8 mouse cellular contexts compared by ENCODE assay signal in the genomic region with DNA sequence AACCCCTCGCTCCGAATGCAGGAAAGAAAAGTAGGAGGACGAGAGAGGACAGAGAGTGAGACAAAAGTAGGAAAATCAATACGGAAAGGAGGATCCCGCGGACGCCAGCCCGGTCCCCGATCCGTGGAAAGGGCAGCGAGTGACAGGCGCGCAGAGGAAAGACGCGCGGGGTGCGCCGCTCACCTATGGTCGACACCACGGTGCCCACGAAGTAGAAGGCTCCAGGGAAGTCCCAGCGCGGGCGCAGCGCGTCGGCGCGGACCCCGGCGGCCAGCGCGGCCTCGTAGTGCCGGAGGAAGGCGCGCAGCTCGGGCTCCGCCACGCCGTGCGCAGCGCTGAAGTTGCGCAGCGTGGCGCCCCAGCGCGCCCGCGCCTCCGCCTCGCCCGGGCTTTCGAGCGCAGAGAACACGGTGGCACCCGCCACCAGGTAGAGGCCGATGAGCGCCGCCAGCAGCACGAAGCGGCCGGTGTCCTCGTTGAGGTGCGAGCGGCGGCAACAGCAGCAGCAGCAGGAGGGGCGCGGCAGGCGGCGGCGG. TPM values are rescaled to one million over a fixed set of nuclear protein-coding genes. Genes with fewer than 3 reads are reported as not detected.
DNase-seq lines count a peak whose midpoint lies in the region; ATAC-seq lines count a peak whose summit lies in the region.

No protein-coding gene starts in this region.

- DNase-seq in kidney, postnatal 36 days, result no peak
- DNase-seq in cerebellum, adult 18-20 months, result peak; percentile 47 to 79
- peak; percentile 68 for DNase-seq in forebrain, embryonic 11.5 days (ENCODE audit: low spot score)
- DNase-seq in liver, embryonic 13.5 days, result no peak
- DNase-seq in natural killer cell, adult 2 months (ENCODE audit: low spot score in 2 of 2), result no peak
- no peak for DNase-seq in layer of hippocampus, adult 9-11 months

- no peak overlapping the region for H3K27ac ChIP-seq in kidney, embryonic 16.5 days (ENCODE audit: low read length)
- H3K27ac ChIP-seq in forebrain, embryonic 11.5 days (ENCODE audit: low read depth, low read length), result no peak overlapping the region
- H3K27ac ChIP-seq in liver, embryonic 13.5 days, result no peak overlapping the region
- H3K27ac ChIP-seq in stomach, embryonic 15.5 days, result no peak overlapping the region

- WGBS in kidney, embryonic 16.5 days, result under 1% methylated on average over 52 of the region's 72 CpGs
- WGBS in forebrain, embryonic 11.5 days, result under 1% methylated on average over 65 of the region's 72 CpGs
- WGBS in liver, embryonic 13.5 days (ENCODE audit: insufficient replicate concordance), result under 1% methylated on average over 70 of the region's 72 CpGs
- under 1% methylated on average over 71 of the region's 72 CpGs for WGBS in stomach, embryonic 15.5 days

- H3K4me3 ChIP-seq in kidney, embryonic 16.5 days (ENCODE audit: low read length), result peak overlapping the region; percentile 48
- H3K4me3 ChIP-seq in forebrain, embryonic 11.5 days (ENCODE audit: low read depth, low read length), result peak overlapping the region; percentile 46
- peak overlapping the region; percentile 48 for H3K4me3 ChIP-seq in liver, embryonic 13.5 days (replicated peaks)
- H3K4me3 ChIP-seq in stomach, embryonic 15.5 days (replicated peaks), result peak overlapping the region; percentile 44

- peaks cover 23% of the 10 kb centered on the region for H3K4me1 ChIP-seq in kidney, embryonic 16.5 days (ENCODE audit: insufficient read depth, low read length)
- H3K4me1 ChIP-seq in forebrain, embryonic 11.5 days (replicated peaks; ENCODE audit: control insufficient read depth, insufficient read depth, low read length), result peaks cover 13% of the 10 kb centered on the region; the same call in 1 of the 2 replicates
- peaks cover 12% of the 10 kb centered on the region for H3K4me1 ChIP-seq in liver, embryonic 13.5 days (replicated peaks)
- peaks cover 22% of the 10 kb centered on the region for H3K4me1 ChIP-seq in stomach, embryonic 15.5 days

- H3K9ac ChIP-seq in kidney, embryonic 16.5 days (replicated peaks; ENCODE audit: low read length), result peak overlapping the region; percentile 11; the same call in 1 of the 2 replicates
- H3K9ac ChIP-seq in forebrain, embryonic 11.5 days (ENCODE audit: low read length), result peak overlapping the region; percentile 12; the same call in 1 of the 2 replicates
- no peak overlapping the region for H3K9ac ChIP-seq in liver, embryonic 13.5 days
- H3K9ac ChIP-seq in stomach, embryonic 15.5 days, result no peak overlapping the region

- no peaks in the 10 kb centered on the region for H3K36me3 ChIP-seq in kidney, embryonic 16.5 days (ENCODE audit: insufficient read depth, low read length)
- H3K36me3 ChIP-seq in forebrain, embryonic 11.5 days (ENCODE audit: control insufficient read depth, insufficient read depth, low read length), result no peaks in the 10 kb centered on the region
- H3K36me3 ChIP-seq in liver, embryonic 13.5 days, result no peaks in the 10 kb centered on the region
- no peaks in the 10 kb centered on the region for H3K36me3 ChIP-seq in stomach, embryonic 15.5 days

- no peaks in the 10 kb centered on the region for H3K9me3 ChIP-seq in kidney, embryonic 16.5 days (ENCODE audit: low read length)
- no peaks in the 10 kb centered on the region for H3K9me3 ChIP-seq in forebrain, embryonic 11.5 days (ENCODE audit: control insufficient read depth, low read length)
- H3K9me3 ChIP-seq in liver, embryonic 13.5 days (replicated peaks), result no peaks in the 10 kb centered on the region
- no peaks in the 10 kb centered on the region for H3K9me3 ChIP-seq in stomach, embryonic 15.5 days

- peak overlapping the region; percentile 78 for H3K4me2 ChIP-seq in kidney, embryonic 16.5 days (replicated peaks; ENCODE audit: low read depth, low read length)
- H3K4me2 ChIP-seq in forebrain, embryonic 11.5 days (ENCODE audit: low read depth, low read length, severe bottlenecking), result peak overlapping the region; percentile 93
- peak overlapping the region; percentile 63 for H3K4me2 ChIP-seq in liver, embryonic 13.5 days
- H3K4me2 ChIP-seq in stomach, embryonic 15.5 days, result peak overlapping the region; percentile 73

- ATAC-seq in kidney, embryonic 16.5 days (ENCODE audit: low FRiP score, low TSS enrichment), result no peak
- peak; percentile 39; the same call in 1 of the 2 replicates for ATAC-seq in forebrain, embryonic 11.5 days (replicated peaks; ENCODE audit: low FRiP score)
- ATAC-seq in liver, embryonic 13.5 days (ENCODE audit: low read depth), result no peak
- no peak for ATAC-seq in stomach, embryonic 15.5 days (ENCODE audit: insufficient read depth, low FRiP score, low read depth)

- peaks cover 72% of the 10 kb centered on the region for H3K27me3 ChIP-seq in kidney, embryonic 16.5 days (ENCODE audit: insufficient read depth, low read length)
- peaks cover 52% of the 10 kb centered on the region for H3K27me3 ChIP-seq in forebrain, embryonic 11.5 days (ENCODE audit: control insufficient read depth, insufficient read depth, low read length)
- H3K27me3 ChIP-seq in liver, embryonic 13.5 days, result peaks cover 58% of the 10 kb centered on the region
- peaks cover 59% of the 10 kb centered on the region for H3K27me3 ChIP-seq in stomach, embryonic 15.5 days (replicated peaks)

RNA-seq across cellular contexts. Expression of a gene that starts 0.8 kb away (rescaled TPM):
- not detected in 2 replicates for polyA plus RNA-seq in kidney, embryonic 16.5 days (2015; fragmentation: Nextera tagmentation; extraction: Ambion mirVana)
- 0.13 TPM in 1 of 2 replicates, not detected in the other for polyA plus RNA-seq in forebrain, embryonic 11.5 days (2014; fragmentation: Nextera tagmentation; extraction: Ambion mirVana)
- 0.41 and 0.52 TPM in 2 replicates for polyA plus RNA-seq in liver, embryonic 13.5 days (2015; fragmentation: Nextera tagmentation; extraction: Ambion mirVana)
- polyA plus RNA-seq in stomach, embryonic 15.5 days (2015; fragmentation: Nextera tagmentation; extraction: Ambion mirVana), result 0.09 and 0.17 TPM in 2 replicates

Comparison
In these comparisons a context has a peak if more than half of its experiments do, and no peak if none do; other contexts are left out.
1. H3K9ac ChIP-seq: peak in kidney, embryonic 16.5 days (single experiment) and forebrain, embryonic 11.5 days (single experiment); none in liver, embryonic 13.5 days (single experiment) and stomach, embryonic 15.5 days (single experiment).
2. DNase-seq: peak in cerebellum, adult 18-20 months (2 of 2) and forebrain, embryonic 11.5 days (single experiment); none in kidney, postnatal 36 days (0 of 2), liver, embryonic 13.5 days (single experiment), natural killer cell, adult 2 months (0 of 2) and layer of hippocampus, adult 9-11 months (single experiment).
3. Peak in every context shown above with its lines, with median percentiles within 50 percentile points of each other: H3K4me2 ChIP-seq and H3K4me3 ChIP-seq.